Mouse (Mus musculus) splenic B cell, adult 2 months (primary cell): ENCODE results near the gene Bpifb4.

Source experiments
- DNase-seq: peaks from one replicate; pipeline ENCODE4 v3.0.0-alpha.2; 2011; ENCODE audit warnings: low read depth, low spot score
- H3K27me3 ChIP-seq: 2 replicates; pipeline ENCODE4 v1.6.1; 2012; ENCODE audit warnings: mild to moderate bottlenecking, low read length, moderate library complexity, mixed read lengths; ENCODE audit not compliant: control insufficient read depth, poor library complexity, insufficient read depth, severe bottlenecking
- H3K36me3 ChIP-seq: 2 replicates; pipeline ENCODE4 v1.6.1; 2012; ENCODE audit warnings: mild to moderate bottlenecking, low read length, moderate library complexity, mixed read lengths; ENCODE audit not compliant: control insufficient read depth, poor library complexity, insufficient read depth, severe bottlenecking

The Bpifb4 gene

GRCm38 (mm10) chr2:153962821-153963331 lies 24.9 kb downstream of the Bpifb4 start:
- Histone ChIP-seq H3K27me3 (no peaks in the 10 kb centered on the region), H3K36me3 (no peaks in the 10 kb centered on the region)
- no peak for DNase-seq

GRCm38 (mm10) chr2:153963334-153963733 lies 25.3 kb downstream of the Bpifb4 start:
- DNase-seq = no peak
- H3K36me3 ChIP-seq = no peaks in the 10 kb centered on the region
- no peaks in the 10 kb centered on the region for H3K27me3 ChIP-seq

GRCm38 (mm10) chr2:153970221-153970620 lies 32.2 kb downstream of the Bpifb4 start:
- DNase-seq = no peak

GRCm38 (mm10) chr2:153974582-153974981 lies 36.6 kb downstream of the Bpifb4 start, which contains the start of gene Bpifa6:
TSS of gene Bpifa6 (plus strand) at chr2:153974945.
- Histone ChIP-seq H3K36me3 (no peaks in the 10 kb centered on the region), H3K27me3 (no peaks in the 10 kb centered on the region)
- no peak for DNase-seq

More at GRCm38 (mm10) chr2:153970221-153970620, 32.2 kb downstream of the Bpifb4 start:
- no peaks in the 10 kb centered on the region for H3K36me3 ChIP-seq
- no peaks in the 10 kb centered on the region for H3K27me3 ChIP-seq

- DNase-seq = peak; percentile 65
- Histone ChIP-seq H3K36me3 (no peaks in the 10 kb centered on the region), H3K27me3 (no peaks in the 10 kb centered on the region)
Observed at GRCm38 (mm10) chr2:153995770-153996169, 57.8 kb downstream of the Bpifb4 start.

GRCm38 (mm10) chr2:154000501-154000900 lies 62.5 kb downstream of the Bpifb4 start:
- Histone ChIP-seq H3K36me3 (no peaks in the 10 kb centered on the region), H3K27me3 (no peaks in the 10 kb centered on the region)
- no peak for DNase-seq

- DNase-seq = no peak
- Histone ChIP-seq H3K36me3 (no peaks in the 10 kb centered on the region), H3K27me3 (no peaks in the 10 kb centered on the region)
Observed at GRCm38 (mm10) chr2:154001056-154001455, 63.0 kb downstream of the Bpifb4 start.

- H3K36me3 ChIP-seq = no peaks in the 10 kb centered on the region
- no peak for DNase-seq
- no peaks in the 10 kb centered on the region for H3K27me3 ChIP-seq
Observed at GRCm38 (mm10) chr2:154004456-154004855, 66.4 kb downstream of the Bpifb4 start.

GRCm38 (mm10) chr2:154005094-154005493 lies 67.1 kb downstream of the Bpifb4 start:
- Histone ChIP-seq H3K36me3 (no peaks in the 10 kb centered on the region), H3K27me3 (no peaks in the 10 kb centered on the region)
- DNase-seq = no peak

GRCm38 (mm10) chr2:154005734-154006133 lies 67.7 kb downstream of the Bpifb4 start:
- no peak for DNase-seq
- no peaks in the 10 kb centered on the region for H3K27me3 ChIP-seq
- no peaks in the 10 kb centered on the region for H3K36me3 ChIP-seq

GRCm38 (mm10) chr2:154006331-154006730 lies 68.3 kb downstream of the Bpifb4 start:
- Histone ChIP-seq H3K27me3 (no peaks in the 10 kb centered on the region), H3K36me3 (no peaks in the 10 kb centered on the region)
- no peak for DNase-seq

- Histone ChIP-seq H3K27me3 (no peaks in the 10 kb centered on the region), H3K36me3 (no peaks in the 10 kb centered on the region)
- no peak for DNase-seq
Observed at GRCm38 (mm10) chr2:154007381-154007780, 69.4 kb downstream of the Bpifb4 start.

- DNase-seq = no peak
- H3K36me3 ChIP-seq = no peaks in the 10 kb centered on the region
- H3K27me3 ChIP-seq = no peaks in the 10 kb centered on the region
Observed at GRCm38 (mm10) chr2:154007965-154008364, 70.0 kb downstream of the Bpifb4 start, which contains the start of gene Bpifa2. TSS of gene Bpifa2 (plus strand) at chr2:154008265.
